Mouse (Mus musculus): ENCODE results near the gene Cpox. TPM values are rescaled to one million over a fixed set of nuclear protein-coding genes. Genes with fewer than 3 reads are reported as not detected.
A peak's percentile ranks its signal among the peaks of the same experiment; 100 is the strongest.

Cpox gene
- polyA plus RNA-seq, 2 experiments from 2014 or later: 48.3 to 55.6 TPM

- peak; percentile 84 for ATAC-seq
Measured at GRCm38 (mm10) chr16:58701779-58702178, 31.7 kb downstream of the Cpox start.

- peak; percentile 31 for ATAC-seq
Measured at GRCm38 (mm10) chr16:58702329-58702932, 32.3 kb downstream of the Cpox start.

GRCm38 (mm10) chr16:58703382-58704124, 33.5 kb downstream of the Cpox start:
- ATAC-seq: peak; percentile 31

GRCm38 (mm10) chr16:58704999-58705398, 34.9 kb downstream of the Cpox start:
- no peak for ATAC-seq

- ATAC-seq: no peak
Measured at GRCm38 (mm10) chr16:58707276-58707905, 37.3 kb downstream of the Cpox start.

GRCm38 (mm10) chr16:58708601-58709475, 38.7 kb downstream of the Cpox start:
- ATAC-seq: peak; percentile 42

GRCm38 (mm10) chr16:58709536-58709935, 39.4 kb downstream of the Cpox start:
- ATAC-seq: no peak

GRCm38 (mm10) chr16:58712221-58712620, 42.1 kb downstream of the Cpox start:
- ATAC-seq: peak; percentile 65

GRCm38 (mm10) chr16:58713128-58713527, 43.0 kb downstream of the Cpox start:
- no peak for ATAC-seq

- ATAC-seq: no peak
Measured at GRCm38 (mm10) chr16:58715018-58715417, 44.9 kb downstream of the Cpox start.

- ATAC-seq: peak; percentile 36
Measured at GRCm38 (mm10) chr16:58718666-58719120, 48.6 kb downstream of the Cpox start, which contains the start of gene Gpr15. TSS of gene Gpr15 (minus strand) at chr16:58719070.

GRCm38 (mm10) chr16:58722292-58722691, 52.2 kb downstream of the Cpox start:
- ATAC-seq: peak; percentile 54

GRCm38 (mm10) chr16:58726680-58727476, 56.8 kb downstream of the Cpox start:
- no peak for ATAC-seq

- ATAC-seq: peak; percentile 98
Measured at GRCm38 (mm10) chr16:58727477-58728131, 57.5 kb downstream of the Cpox start, which contains the start of gene Cldnd1. TSS of gene Cldnd1 (plus strand) at chr16:58727910.

GRCm38 (mm10) chr16:58728176-58728671, 58.1 kb downstream of the Cpox start:
- ATAC-seq: peak; percentile 30

- peak; percentile 38 for ATAC-seq
Measured at GRCm38 (mm10) chr16:58738205-58738604, 68.1 kb downstream of the Cpox start.

- no peak for ATAC-seq
Measured at GRCm38 (mm10) chr16:58738800-58739199, 68.7 kb downstream of the Cpox start.

GRCm38 (mm10) chr16:58740751-58741150, 70.7 kb downstream of the Cpox start:
- no peak for ATAC-seq

- ATAC-seq: no peak
Measured at GRCm38 (mm10) chr16:58746715-58747114, 76.6 kb downstream of the Cpox start.

GRCm38 (mm10) chr16:58751314-58751713, 81.2 kb downstream of the Cpox start:
- ATAC-seq: peak; percentile 90

GRCm38 (mm10) chr16:58756191-58756590, 86.1 kb downstream of the Cpox start:
- no peak for ATAC-seq
